Mouse (Mus musculus): ENCODE data around the gene Zfp462. TPM values are rescaled to one million over a fixed set of nuclear protein-coding genes. Genes with fewer than 3 reads are reported as not detected.

Zfp462 gene
- polyA plus RNA-seq, 1 experiment from 2014 or later, result 16.3 TPM

- no peak for ATAC-seq (ENCODE audit: low FRiP score)
- H3K9ac ChIP-seq, result no peak overlapping the region
- 84% methylated on average over 4 of the region's 4 CpGs for WGBS
- peaks cover 30% of the 10 kb centered on the region for H3K4me1 ChIP-seq
- H3K27me3 ChIP-seq, result no peaks in the 10 kb centered on the region
- peaks cover 17% of the 10 kb centered on the region; the same call in 1 of the 2 replicates for H3K36me3 ChIP-seq
- H3K9me3 ChIP-seq (replicated peaks), result no peaks in the 10 kb centered on the region
- no peak overlapping the region for H3K4me3 ChIP-seq
- no peak overlapping the region for H3K27ac ChIP-seq
- no peak overlapping the region for H3K4me2 ChIP-seq (replicated peaks)
These were observed 17.3 kb downstream of the Zfp462 start for GRCm38 (mm10) chr4:54962141-54962540.

- Histone ChIP-seq H3K9me3 (replicated peaks) (no peaks in the 10 kb centered on the region), H3K27me3 (no peaks in the 10 kb centered on the region), H3K27ac (no peak overlapping the region), H3K4me3 (no peak overlapping the region), H3K4me1 (peaks cover 32% of the 10 kb centered on the region), H3K36me3 (peaks cover 21% of the 10 kb centered on the region), H3K9ac (no peak overlapping the region), H3K4me2 (replicated peaks) (no peak overlapping the region)
- WGBS, result 89% methylated on average over 7 of the region's 7 CpGs
- no peak for ATAC-seq (ENCODE audit: low FRiP score)
These were observed 18.7 kb downstream of the Zfp462 start for GRCm38 (mm10) chr4:54963551-54963950.

- no peaks in the 10 kb centered on the region for H3K9me3 ChIP-seq (replicated peaks)
- H3K27ac ChIP-seq, result peak overlapping the region; percentile 19; the same call in 1 of the 2 replicates
- no peak for ATAC-seq (ENCODE audit: low FRiP score)
- WGBS, result 74% methylated on average over 9 of the region's 9 CpGs
- no peaks in the 10 kb centered on the region for H3K27me3 ChIP-seq
- no peak overlapping the region for H3K4me2 ChIP-seq (replicated peaks)
- peaks cover 21% of the 10 kb centered on the region for H3K36me3 ChIP-seq
- H3K4me1 ChIP-seq, result peaks cover 33% of the 10 kb centered on the region
- no peak overlapping the region for H3K4me3 ChIP-seq
- no peak overlapping the region for H3K9ac ChIP-seq
These were observed 20.4 kb downstream of the Zfp462 start for GRCm38 (mm10) chr4:54965169-54965695.

GRCm38 (mm10) chr4:54966161-54966806, 21.4 kb downstream of the Zfp462 start:
- Histone ChIP-seq H3K27ac (peak overlapping the region; percentile 24), H3K4me2 (replicated peaks) (peak overlapping the region; percentile 1; the same call in 1 of the 2 replicates), H3K9me3 (replicated peaks) (no peaks in the 10 kb centered on the region), H3K27me3 (no peaks in the 10 kb centered on the region), H3K4me3 (no peak overlapping the region), H3K9ac (no peak overlapping the region), H3K36me3 (peaks cover 18% of the 10 kb centered on the region), H3K4me1 (peaks cover 35% of the 10 kb centered on the region)
- ATAC-seq (ENCODE audit: low FRiP score), result 0 out of 2 replicates have a peak, but pooled peaks have one; percentile 11
- WGBS, result 61% methylated on average over 17 of the region's 17 CpGs

- WGBS, result 88% methylated on average over 4 of the region's 4 CpGs
- H3K9ac ChIP-seq, result no peak overlapping the region
- H3K4me3 ChIP-seq, result no peak overlapping the region
- H3K36me3 ChIP-seq, result peaks cover 10% of the 10 kb centered on the region
- ATAC-seq (ENCODE audit: low FRiP score), result no peak
- H3K4me2 ChIP-seq (replicated peaks), result no peak overlapping the region
- peaks cover 35% of the 10 kb centered on the region for H3K4me1 ChIP-seq
- 0 out of 2 replicates have a peak overlapping the region, but pooled peaks have one; percentile 24 for H3K27ac ChIP-seq
- no peaks in the 10 kb centered on the region for H3K9me3 ChIP-seq (replicated peaks)
- no peaks in the 10 kb centered on the region for H3K27me3 ChIP-seq
These were observed 22.3 kb downstream of the Zfp462 start for GRCm38 (mm10) chr4:54967166-54967565.

GRCm38 (mm10) chr4:54967721-54968120, 22.9 kb downstream of the Zfp462 start:
- Histone ChIP-seq H3K4me3 (no peak overlapping the region), H3K27me3 (no peaks in the 10 kb centered on the region), H3K9ac (no peak overlapping the region), H3K27ac (no peak overlapping the region), H3K4me2 (replicated peaks) (no peak overlapping the region), H3K36me3 (peaks cover 7% of the 10 kb centered on the region), H3K4me1 (peaks cover 35% of the 10 kb centered on the region), H3K9me3 (replicated peaks) (no peaks in the 10 kb centered on the region)
- no peak for ATAC-seq (ENCODE audit: low FRiP score)
- 83% methylated on average over 5 of the region's 5 CpGs for WGBS

- Histone ChIP-seq H3K27ac (no peak overlapping the region), H3K9me3 (replicated peaks) (no peaks in the 10 kb centered on the region), H3K36me3 (peaks cover 7% of the 10 kb centered on the region), H3K4me3 (no peak overlapping the region), H3K9ac (no peak overlapping the region), H3K27me3 (no peaks in the 10 kb centered on the region), H3K4me1 (peaks cover 31% of the 10 kb centered on the region), H3K4me2 (replicated peaks) (no peak overlapping the region)
- ATAC-seq (ENCODE audit: low FRiP score), result no peak
- WGBS, result 95% methylated on average over 12 of the region's 12 CpGs
These were observed 24.9 kb downstream of the Zfp462 start for GRCm38 (mm10) chr4:54969671-54970295.

- Histone ChIP-seq H3K36me3 (peaks cover 7% of the 10 kb centered on the region), H3K9ac (no peak overlapping the region), H3K9me3 (replicated peaks) (no peaks in the 10 kb centered on the region), H3K4me2 (replicated peaks) (no peak overlapping the region), H3K4me1 (peaks cover 16% of the 10 kb centered on the region), H3K4me3 (no peak overlapping the region), H3K27ac (no peak overlapping the region), H3K27me3 (no peaks in the 10 kb centered on the region)
- ATAC-seq (ENCODE audit: low FRiP score), result no peak
- 94% methylated on average over 3 of the region's 3 CpGs for WGBS
These were observed 26.5 kb downstream of the Zfp462 start for GRCm38 (mm10) chr4:54971386-54971785.

- no peak for ATAC-seq (ENCODE audit: low FRiP score)
- Histone ChIP-seq H3K4me3 (no peak overlapping the region), H3K36me3 (peaks cover 7% of the 10 kb centered on the region), H3K9me3 (replicated peaks) (no peaks in the 10 kb centered on the region), H3K9ac (no peak overlapping the region), H3K27ac (no peak overlapping the region), H3K4me2 (replicated peaks) (no peak overlapping the region), H3K4me1 (peaks cover 11% of the 10 kb centered on the region), H3K27me3 (no peaks in the 10 kb centered on the region)
- 97% methylated on average over 4 of the region's 4 CpGs for WGBS
These were observed 27.2 kb downstream of the Zfp462 start for GRCm38 (mm10) chr4:54972096-54972495.

GRCm38 (mm10) chr4:54972827-54973560, 28.1 kb downstream of the Zfp462 start:
- Histone ChIP-seq H3K36me3 (peaks cover 5% of the 10 kb centered on the region), H3K4me1 (peaks cover 17% of the 10 kb centered on the region), H3K4me2 (replicated peaks) (no peak overlapping the region)

GRCm38 (mm10) chr4:54979771-54980472, 35.1 kb downstream of the Zfp462 start:
- no peak for ATAC-seq (ENCODE audit: low FRiP score)
- no peak overlapping the region for H3K9ac ChIP-seq
- no peaks in the 10 kb centered on the region for H3K27me3 ChIP-seq
- WGBS, result 87% methylated on average over 13 of the region's 13 CpGs
- H3K27ac ChIP-seq, result no peak overlapping the region
- H3K36me3 ChIP-seq, result peaks cover 15% of the 10 kb centered on the region; the same call in 1 of the 2 replicates
- H3K4me2 ChIP-seq (replicated peaks), result no peak overlapping the region
- H3K4me1 ChIP-seq, result peaks cover 18% of the 10 kb centered on the region
- no peaks in the 10 kb centered on the region for H3K9me3 ChIP-seq (replicated peaks)
- no peak overlapping the region for H3K4me3 ChIP-seq

More at GRCm38 (mm10) chr4:54972827-54973560, 28.1 kb downstream of the Zfp462 start:
- H3K9me3 ChIP-seq (replicated peaks), result no peaks in the 10 kb centered on the region
- H3K4me3 ChIP-seq, result no peak overlapping the region
- no peak overlapping the region for H3K27ac ChIP-seq
- 68% methylated on average over 8 of the region's 8 CpGs for WGBS
- no peak for ATAC-seq (ENCODE audit: low FRiP score)
- no peaks in the 10 kb centered on the region for H3K27me3 ChIP-seq
- H3K9ac ChIP-seq, result no peak overlapping the region

All from hindbrain, embryonic 12.5 days (tissue).